Mouse (Mus musculus) embryonic facial prominence, embryonic 14.5 days (tissue): Measurements from ENCODE around the gene Lrrc36. TPM values are rescaled to one million over a fixed set of nuclear protein-coding genes. Genes with fewer than 3 reads are reported as not detected.

ENCODE experiments used
- ATAC-seq: fragments of 200-750 bp; cut with Nextera tagmentation; 2 replicates; pipeline ENCODE4 v1.8.0; 2017; ENCODE audit warnings: low read depth, moderate number of reproducible peaks, moderate TSS enrichment
- DNase-seq: peaks from one replicate; pipeline ENCODE4 v3.0.0-alpha.2; 2015; ENCODE audit warnings: low spot score
- H3K27ac ChIP-seq: fragments of 300-500 bp; sonication (generic); replicated peaks from 2 replicates; pipeline ENCODE4 v1.5.1; 2014; ENCODE audit warnings: low read depth, mild to moderate bottlenecking, low read length, moderate library complexity
- H3K27me3 ChIP-seq: fragments of 300-500 bp; sonication (generic); replicated peaks from 2 replicates; pipeline ENCODE4 v1.6.1; 2014; ENCODE audit warnings: low read length; ENCODE audit not compliant: control insufficient read depth, insufficient read depth
- H3K36me3 ChIP-seq: fragments of 300-500 bp; sonication (generic); 2 replicates; pipeline ENCODE4 v1.6.1; 2014; ENCODE audit warnings: low read length, mixed read lengths; ENCODE audit not compliant: control insufficient read depth, insufficient read depth
- H3K4me1 ChIP-seq: fragments of 300-500 bp; sonication (generic); 2 replicates; pipeline ENCODE4 v1.6.1; 2014; ENCODE audit warnings: antibody characterized with exemption, low read length; ENCODE audit not compliant: control insufficient read depth, insufficient read depth
- H3K4me2 ChIP-seq: fragments of 300-500 bp; sonication (generic); 2 replicates; pipeline ENCODE4 v1.6.1; 2014; ENCODE audit warnings: low read depth, mild to moderate bottlenecking, low read length, moderate library complexity, mixed read lengths
- H3K4me3 ChIP-seq: fragments of 300-500 bp; sonication (generic); 2 replicates; pipeline ENCODE4 v1.5.1; 2014; ENCODE audit warnings: low read depth, mild to moderate bottlenecking, low read length
- H3K9ac ChIP-seq: fragments of 300-500 bp; sonication (generic); 2 replicates; pipeline ENCODE4 v1.6.1; 2014; ENCODE audit warnings: low read depth, mild to moderate bottlenecking, low read length, moderate library complexity, mixed read lengths
- H3K9me3 ChIP-seq: fragments of 300-500 bp; sonication (generic); 2 replicates; pipeline ENCODE4 v1.6.1; 2016; ENCODE audit warnings: low read length; ENCODE audit not compliant: control insufficient read depth
- WGBS: fragments of 180-500 bp; shearing (Covaris S2); extraction: QIAGEN DNeasy Blood & Tissue Kit; methylation state at CpG from one replicate; pipeline ENCODE4 v1.1.7; 2014; 5-methylcytosine and 5-hydroxymethylcytosine counted together
- polyA plus RNA-seq: library from polyadenylated mRNA; unstranded; fragments of >200 nt; fragmentation: Nextera tagmentation; extraction: Ambion mirVana; gene quantifications from 2 replicates; pipeline ENCODE4 v1.2.1, GENCODE M21; 2014

The Lrrc36 gene
- polyA plus RNA-seq, 1 experiment from 2014 or later: 0.46 TPM

GRCm38 (mm10) chr8:105389096-105389495 lies 24.3 kb upstream of the Lrrc36 start:
- no peaks in the 10 kb centered on the region for H3K27me3 ChIP-seq
- no peak overlapping the region for H3K9ac ChIP-seq
- ATAC-seq: no peak
- no peak overlapping the region for H3K4me3 ChIP-seq
- 0 out of 2 replicates have a peak, but pooled peaks cover 3% of the 10 kb centered on the region for H3K4me1 ChIP-seq
- H3K9me3 ChIP-seq: no peaks in the 10 kb centered on the region
- H3K36me3 ChIP-seq: no peaks in the 10 kb centered on the region
- no peak overlapping the region for H3K4me2 ChIP-seq
- DNase-seq: no peak
- WGBS: 78% methylated on average over 6 of the region's 6 CpGs
- no peak overlapping the region for H3K27ac ChIP-seq

DNA sequence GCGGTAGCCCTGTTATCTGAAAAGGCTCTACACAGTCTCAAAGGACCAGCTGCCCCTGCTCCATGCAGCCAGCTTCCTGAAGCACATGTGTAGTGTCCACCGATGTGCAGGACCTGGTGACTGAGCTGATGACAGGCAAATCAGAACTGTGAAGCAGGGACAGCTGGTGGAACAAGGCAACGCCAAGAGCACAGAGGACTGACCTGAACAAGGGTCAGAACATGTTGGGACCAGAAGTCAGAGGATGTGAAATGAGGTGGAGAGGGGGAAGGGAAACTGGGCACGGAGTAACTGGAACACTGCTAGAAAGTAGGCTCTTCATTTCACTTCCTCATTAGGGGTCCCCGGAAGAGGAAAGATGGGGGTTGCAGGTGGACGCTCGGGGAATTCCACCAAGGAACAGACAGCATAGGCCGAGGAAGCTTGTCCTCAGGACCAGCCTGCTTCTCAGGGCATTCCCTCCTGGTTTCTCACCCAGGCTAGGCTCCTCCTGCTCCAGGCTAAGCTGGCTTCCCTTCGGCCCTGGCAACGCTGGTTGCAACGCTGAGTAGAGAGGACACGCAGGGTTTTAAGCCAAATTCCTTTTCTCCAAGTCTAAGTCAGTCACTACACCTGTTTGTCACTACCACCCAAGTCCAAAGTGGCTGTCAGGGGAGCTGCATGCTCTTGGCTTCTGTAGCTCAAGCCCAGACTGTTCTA lies 20.1 kb upstream of the Lrrc36 start:
- Histone ChIP-seq H3K27me3 (no peaks in the 10 kb centered on the region), H3K9ac (no peak overlapping the region), H3K4me2 (no peak overlapping the region), H3K4me1 (no peaks in the 10 kb centered on the region), H3K9me3 (no peaks in the 10 kb centered on the region), H3K4me3 (no peak overlapping the region), H3K36me3 (no peaks in the 10 kb centered on the region), H3K27ac (no peak overlapping the region)
- 82% methylated on average over 12 of the region's 12 CpGs for WGBS
- DNase-seq: no peak
- no peak for ATAC-seq

DNA sequence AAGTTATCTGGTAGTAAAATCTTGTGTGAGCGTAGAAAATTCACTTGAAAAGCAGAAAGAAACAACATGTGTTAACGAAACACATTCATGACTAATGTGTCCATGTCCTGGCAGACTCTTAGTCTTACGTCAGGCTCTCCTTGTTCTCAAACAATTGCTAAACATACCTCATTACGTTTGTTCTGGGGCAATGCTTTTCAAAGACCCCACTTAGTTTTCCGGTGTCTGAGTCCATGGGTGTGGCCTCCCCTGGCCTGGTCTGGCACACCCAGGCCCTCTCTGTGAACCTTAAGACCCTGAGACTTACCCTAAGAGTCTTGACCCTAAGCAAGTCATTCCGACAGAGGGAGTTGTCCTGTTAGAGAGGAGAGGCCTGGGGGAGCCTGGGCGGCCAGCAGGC lies 19.5 kb upstream of the Lrrc36 start:
- 75% methylated on average over 7 of the region's 7 CpGs for WGBS

GRCm38 (mm10) chr8:105397747-105398146 lies 15.6 kb upstream of the Lrrc36 start:
- Histone ChIP-seq H3K4me2 (no peak overlapping the region), H3K4me1 (no peaks in the 10 kb centered on the region), H3K27me3 (no peaks in the 10 kb centered on the region), H3K9ac (no peak overlapping the region), H3K9me3 (no peaks in the 10 kb centered on the region), H3K27ac (no peak overlapping the region), H3K4me3 (no peak overlapping the region), H3K36me3 (no peaks in the 10 kb centered on the region)
- ATAC-seq (no peak), DNase-seq (peak; percentile 91)
- WGBS: 27% methylated on average over 3 of the region's 3 CpGs

More for the DNA sequence above, 19.5 kb upstream of the Lrrc36 start:
- Histone ChIP-seq H3K36me3 (no peaks in the 10 kb centered on the region), H3K27me3 (no peaks in the 10 kb centered on the region), H3K4me2 (no peak overlapping the region), H3K4me3 (no peak overlapping the region), H3K4me1 (no peaks in the 10 kb centered on the region), H3K9ac (no peak overlapping the region), H3K9me3 (no peaks in the 10 kb centered on the region), H3K27ac (no peak overlapping the region)
- DNase-seq (no peak), ATAC-seq (no peak)

DNA sequence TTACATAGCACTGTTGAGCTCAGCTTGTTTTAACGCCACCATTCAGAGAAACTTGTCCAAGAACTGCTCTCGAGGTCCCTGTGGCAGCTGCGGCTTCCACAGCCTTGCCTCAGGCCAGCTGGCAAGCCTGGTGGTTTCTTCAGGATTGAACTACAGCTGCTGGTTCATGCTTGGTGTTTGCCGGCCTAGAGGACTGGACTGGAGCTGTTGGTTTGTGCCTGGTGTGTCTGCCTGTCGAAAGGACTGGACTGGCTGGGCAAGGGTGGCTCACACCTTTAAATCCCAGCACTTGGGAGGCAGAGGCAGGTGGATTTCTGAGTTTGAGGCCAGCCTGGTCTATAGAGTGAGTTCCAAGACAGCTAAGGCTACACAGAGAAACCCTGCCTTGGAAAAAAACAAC lies 13.4 kb upstream of the Lrrc36 start:
- H3K9ac ChIP-seq: no peak overlapping the region
- H3K27ac ChIP-seq: no peak overlapping the region
- no peaks in the 10 kb centered on the region for H3K4me1 ChIP-seq
- no peak overlapping the region for H3K4me2 ChIP-seq
- H3K27me3 ChIP-seq: no peaks in the 10 kb centered on the region
- H3K9me3 ChIP-seq: no peaks in the 10 kb centered on the region
- H3K36me3 ChIP-seq: no peaks in the 10 kb centered on the region
- 80% methylated on average over 5 of the region's 5 CpGs for WGBS
- no peak for ATAC-seq
- DNase-seq: no peak
- H3K4me3 ChIP-seq: no peak overlapping the region

DNA sequence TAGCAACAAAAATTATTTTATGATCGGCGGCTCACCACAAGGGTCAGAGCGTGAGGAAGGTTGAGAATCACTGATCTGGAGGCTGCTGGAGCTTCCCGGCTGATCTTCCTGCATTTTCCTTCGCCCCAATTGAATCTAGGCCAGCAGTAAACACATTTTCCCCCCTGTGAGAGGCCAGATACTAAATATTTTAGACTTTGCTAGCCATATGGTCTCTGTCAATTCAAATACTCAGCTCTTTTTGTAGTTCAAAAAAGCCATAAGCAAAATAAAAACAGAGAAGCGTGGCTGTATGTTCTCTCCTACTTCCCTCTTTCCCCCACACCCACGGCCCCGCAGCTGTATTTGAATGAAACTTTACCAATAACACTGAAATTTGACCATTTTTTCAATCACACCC lies 9.9 kb upstream of the Lrrc36 start:
- DNase-seq: no peak
- no peak for ATAC-seq

GRCm38 (mm10) chr8:105404496-105404895 lies 8.9 kb upstream of the Lrrc36 start:
- no peaks in the 10 kb centered on the region for H3K9me3 ChIP-seq
- WGBS: 53% methylated on average over 1 of the region's 1 CpGs
- H3K4me2 ChIP-seq: no peak overlapping the region
- H3K4me3 ChIP-seq: no peak overlapping the region
- H3K27me3 ChIP-seq: no peaks in the 10 kb centered on the region
- no peak overlapping the region for H3K27ac ChIP-seq
- H3K36me3 ChIP-seq: no peaks in the 10 kb centered on the region
- no peaks in the 10 kb centered on the region for H3K4me1 ChIP-seq
- ATAC-seq: no peak
- no peak for DNase-seq
- no peak overlapping the region for H3K9ac ChIP-seq

More for the DNA sequence above, 9.9 kb upstream of the Lrrc36 start:
- H3K27ac ChIP-seq: no peak overlapping the region
- no peak overlapping the region for H3K4me3 ChIP-seq
- H3K9ac ChIP-seq: no peak overlapping the region
- WGBS: 81% methylated on average over 8 of the region's 8 CpGs
- H3K9me3 ChIP-seq: no peaks in the 10 kb centered on the region
- H3K4me1 ChIP-seq: no peaks in the 10 kb centered on the region
- H3K4me2 ChIP-seq: no peak overlapping the region
- no peaks in the 10 kb centered on the region for H3K36me3 ChIP-seq
- H3K27me3 ChIP-seq: no peaks in the 10 kb centered on the region

DNA sequence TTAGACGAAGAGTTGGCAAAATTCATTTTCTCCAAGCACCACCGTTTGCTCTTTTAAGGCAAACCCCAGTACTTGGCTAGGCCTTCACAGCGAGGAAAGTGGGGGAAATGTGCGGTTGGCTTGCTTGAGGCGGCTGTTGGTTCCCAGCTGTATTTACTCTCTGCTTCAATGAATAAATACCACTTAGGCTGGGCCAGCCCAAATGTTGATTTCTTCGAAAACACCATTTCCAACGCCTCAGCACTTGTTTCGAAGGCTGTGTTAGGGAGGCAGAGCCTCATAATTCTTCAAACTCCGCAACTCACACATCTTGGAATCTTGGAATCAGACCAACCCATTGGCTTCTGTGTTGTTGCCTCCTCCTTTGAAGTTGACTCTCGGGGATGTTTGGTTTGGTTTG lies 7.0 kb upstream of the Lrrc36 start:
- no peak overlapping the region for H3K4me2 ChIP-seq

DNA sequence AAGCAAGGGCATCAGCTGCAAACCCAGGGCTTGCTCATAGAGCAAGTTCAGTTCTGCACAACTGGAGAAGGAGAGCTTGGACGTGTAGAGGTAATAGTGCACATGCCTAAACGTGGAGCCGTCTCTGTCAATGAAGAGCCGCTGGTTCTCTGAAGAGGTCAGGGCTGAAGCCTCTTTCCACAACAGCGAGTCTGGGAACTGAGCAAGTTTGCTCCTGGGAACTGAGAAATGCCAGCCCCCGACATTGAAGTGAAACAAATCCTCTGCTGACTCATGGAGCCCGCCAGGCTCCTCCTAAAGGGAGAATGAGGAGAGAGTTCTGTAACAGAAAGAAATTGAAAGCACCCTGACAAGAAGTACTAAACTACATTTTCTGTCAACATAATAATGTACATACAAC lies 5.0 kb upstream of the Lrrc36 start:
- Histone ChIP-seq H3K4me1 (0 out of 2 replicates have a peak, but pooled peaks cover 1% of the 10 kb centered on the region), H3K4me3 (no peak overlapping the region), H3K36me3 (no peaks in the 10 kb centered on the region), H3K27me3 (peaks cover 13% of the 10 kb centered on the region), H3K4me2 (no peak overlapping the region), H3K27ac (no peak overlapping the region), H3K9me3 (no peaks in the 10 kb centered on the region), H3K9ac (no peak overlapping the region)
- WGBS: 57% methylated on average over 7 of the region's 7 CpGs
- DNase-seq (no peak), ATAC-seq (no peak)

More for the DNA sequence above, 7.0 kb upstream of the Lrrc36 start:
- DNase-seq: peak; percentile 32
- no peak overlapping the region for H3K9ac ChIP-seq
- H3K27ac ChIP-seq: no peak overlapping the region
- H3K4me1 ChIP-seq: no peaks in the 10 kb centered on the region
- no peak for ATAC-seq
- no peak overlapping the region for H3K4me3 ChIP-seq
- WGBS: 73% methylated on average over 10 of the region's 10 CpGs
- H3K27me3 ChIP-seq: no peaks in the 10 kb centered on the region
- H3K36me3 ChIP-seq: no peaks in the 10 kb centered on the region
- no peaks in the 10 kb centered on the region for H3K9me3 ChIP-seq
